Mouse (Mus musculus): ENCODE data around the gene Padi2. TPM values are rescaled to one million over a fixed set of nuclear protein-coding genes. Genes with fewer than 3 reads are reported as not detected.

The Padi2 gene
- polyA plus RNA-seq, 1 experiment from 2014 or later: 13.6 TPM

DNA sequence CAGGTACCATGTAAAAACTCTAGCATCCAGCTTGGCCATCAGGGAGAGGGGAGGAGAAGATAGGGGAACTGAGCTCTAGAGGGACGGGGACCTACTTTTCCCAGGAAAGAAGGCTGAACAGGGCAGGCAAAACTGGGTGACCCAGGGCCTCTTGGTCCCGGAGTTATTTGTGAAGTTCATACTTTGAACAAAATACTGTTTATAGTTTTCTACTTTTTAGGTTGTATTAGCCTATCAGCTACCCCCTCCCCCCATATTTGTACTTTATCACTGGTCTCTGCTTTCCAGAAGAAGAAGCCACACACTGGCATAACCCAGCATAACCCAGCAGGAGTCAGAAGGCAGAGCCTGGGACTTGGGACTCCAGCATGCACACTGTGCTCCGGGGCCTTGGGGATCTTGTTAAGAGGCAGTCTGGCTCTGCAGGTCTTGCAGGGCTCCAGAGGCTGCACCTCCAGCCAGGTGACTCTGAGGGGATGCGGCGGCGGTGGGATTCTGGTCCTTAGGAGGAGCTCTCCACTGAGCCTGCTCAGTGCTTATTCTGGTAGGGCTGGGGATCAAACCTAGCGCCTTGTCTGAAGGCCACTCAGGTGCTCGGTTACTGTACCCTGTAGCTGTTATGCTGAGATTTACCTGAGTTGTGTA lies 25.0 kb upstream of the Padi2 start:
- DNase-seq (ENCODE audit: low spot score): no peak

DNA sequence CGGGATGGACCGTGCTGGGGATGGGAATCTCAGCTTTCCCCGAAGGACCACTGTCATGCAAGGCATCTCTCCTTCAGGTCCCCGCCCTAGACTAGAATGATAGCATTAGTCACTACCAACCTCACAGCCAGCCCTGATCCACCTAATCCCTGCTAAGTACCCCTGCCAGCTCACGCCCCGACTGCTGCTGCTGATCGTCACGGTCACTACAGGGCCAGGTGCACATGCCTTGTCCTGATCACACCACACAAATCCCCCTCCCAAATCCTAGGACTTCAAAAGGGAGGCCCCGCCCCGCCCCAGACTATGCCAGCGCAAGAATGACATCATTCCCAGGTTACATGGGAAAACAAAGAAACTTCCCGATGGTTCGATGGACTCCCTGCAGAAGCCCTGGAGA lies 24.4 kb upstream of the Padi2 start:
- no peak for DNase-seq (ENCODE audit: low spot score)

DNA sequence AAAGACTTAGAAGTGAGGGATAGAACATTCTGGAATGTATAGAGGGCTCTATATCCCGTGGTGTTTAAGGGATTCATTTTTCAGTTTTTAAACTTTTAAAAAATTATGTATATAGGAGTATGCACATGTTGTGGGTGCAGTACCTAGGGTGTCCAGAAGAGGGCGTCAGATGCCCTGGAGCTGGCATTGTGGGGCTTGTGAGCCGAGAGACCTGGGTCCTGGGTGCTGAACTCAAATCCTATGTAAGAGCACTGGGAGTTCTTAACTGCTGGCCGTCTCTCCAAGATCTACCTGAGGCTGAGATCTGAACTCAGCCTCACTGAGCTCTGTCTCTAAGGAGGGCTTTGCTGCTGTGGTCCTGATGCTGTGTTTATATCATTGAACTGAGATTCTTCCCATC lies 23.8 kb upstream of the Padi2 start:
- DNase-seq (ENCODE audit: low spot score): no peak

DNA sequence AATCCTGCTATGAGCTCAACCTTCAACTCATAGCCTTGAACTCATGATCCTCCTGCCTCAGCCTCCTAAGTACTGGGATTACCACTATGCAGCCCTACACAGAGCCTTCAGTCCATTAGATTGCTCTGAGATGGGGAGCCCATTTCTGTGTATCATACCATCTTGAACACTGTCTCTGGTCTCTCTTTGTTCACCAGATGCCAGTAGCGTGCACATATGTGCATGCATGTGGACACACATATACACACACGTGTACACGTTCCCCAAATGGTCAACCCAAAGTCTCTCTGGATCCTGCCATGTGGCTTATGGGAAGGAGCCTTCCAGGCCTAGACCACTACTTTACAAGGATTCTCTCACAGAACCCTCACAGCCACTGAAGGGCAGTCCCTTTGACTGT lies 23.2 kb upstream of the Padi2 start:
- no peak for DNase-seq (ENCODE audit: low spot score)

DNA sequence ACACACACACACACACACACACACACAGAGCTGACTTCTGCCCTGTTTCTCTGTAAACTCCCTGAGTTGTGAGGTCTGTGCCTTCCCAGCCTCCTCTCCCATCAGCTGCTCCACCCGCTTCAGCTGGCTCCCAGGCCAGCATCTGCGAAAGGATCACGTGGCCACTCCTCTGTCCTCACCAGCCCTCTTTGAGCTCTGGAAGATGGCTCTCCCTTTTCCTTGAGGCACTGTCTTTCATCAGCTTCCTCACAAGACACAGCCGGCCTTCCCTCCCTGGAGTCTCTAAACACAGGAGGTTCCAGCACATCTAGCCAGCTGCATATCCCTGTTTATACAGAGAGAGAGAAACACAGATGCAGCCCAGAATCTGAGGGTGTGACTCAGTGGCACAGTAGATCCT lies 22.3 kb upstream of the Padi2 start:
- DNase-seq (ENCODE audit: low spot score): no peak

DNA sequence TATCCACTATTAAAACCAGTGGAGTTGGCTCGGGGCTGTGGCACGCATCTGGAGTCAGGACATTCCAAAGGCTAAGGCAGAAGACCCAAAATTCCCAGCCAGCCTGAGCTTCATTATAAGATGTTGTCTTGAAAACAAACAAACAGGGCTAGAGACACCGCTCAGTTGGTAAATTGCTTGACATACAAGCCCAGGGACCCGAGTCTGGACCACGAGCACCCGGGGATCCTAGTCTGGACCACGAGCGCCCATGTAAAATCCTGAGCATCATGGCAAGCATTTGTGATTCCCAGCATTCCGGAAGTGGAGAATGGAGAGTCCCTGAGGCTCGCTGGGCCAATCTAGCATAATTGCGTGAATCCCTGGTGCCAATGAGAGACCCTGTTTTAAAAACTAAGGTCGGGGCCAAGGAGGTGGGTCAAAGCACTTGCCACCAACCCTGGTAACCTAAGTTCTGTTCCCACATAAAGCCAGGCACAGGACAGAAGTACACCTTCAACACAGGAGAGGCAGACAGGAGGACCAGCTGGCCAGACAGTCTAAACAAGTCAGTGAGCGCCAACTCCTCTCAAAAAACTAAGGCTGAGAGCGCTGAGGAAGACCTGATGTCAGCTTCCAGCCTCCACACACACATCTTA lies 14.5 kb upstream of the Padi2 start:
- DNase-seq (ENCODE audit: low spot score): no peak

DNA sequence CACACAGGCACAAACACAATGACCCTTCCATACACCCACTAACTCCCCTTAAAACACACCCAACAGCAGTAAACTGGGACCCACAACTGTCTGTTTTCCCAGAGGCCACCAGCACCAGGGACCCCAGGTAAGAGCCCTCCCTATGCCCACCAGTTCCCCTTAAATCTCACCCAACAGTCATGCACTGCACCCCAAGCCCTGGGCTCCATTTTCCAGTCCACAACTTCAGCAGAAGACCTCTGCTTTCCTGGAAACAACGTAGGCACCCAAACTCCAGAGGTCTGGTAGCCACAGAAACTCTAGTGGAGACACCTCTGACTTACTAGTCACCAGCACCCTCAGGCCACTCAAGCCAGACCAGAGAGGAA lies 14.0 kb upstream of the Padi2 start:
- DNase-seq (ENCODE audit: low spot score): no peak

DNA sequence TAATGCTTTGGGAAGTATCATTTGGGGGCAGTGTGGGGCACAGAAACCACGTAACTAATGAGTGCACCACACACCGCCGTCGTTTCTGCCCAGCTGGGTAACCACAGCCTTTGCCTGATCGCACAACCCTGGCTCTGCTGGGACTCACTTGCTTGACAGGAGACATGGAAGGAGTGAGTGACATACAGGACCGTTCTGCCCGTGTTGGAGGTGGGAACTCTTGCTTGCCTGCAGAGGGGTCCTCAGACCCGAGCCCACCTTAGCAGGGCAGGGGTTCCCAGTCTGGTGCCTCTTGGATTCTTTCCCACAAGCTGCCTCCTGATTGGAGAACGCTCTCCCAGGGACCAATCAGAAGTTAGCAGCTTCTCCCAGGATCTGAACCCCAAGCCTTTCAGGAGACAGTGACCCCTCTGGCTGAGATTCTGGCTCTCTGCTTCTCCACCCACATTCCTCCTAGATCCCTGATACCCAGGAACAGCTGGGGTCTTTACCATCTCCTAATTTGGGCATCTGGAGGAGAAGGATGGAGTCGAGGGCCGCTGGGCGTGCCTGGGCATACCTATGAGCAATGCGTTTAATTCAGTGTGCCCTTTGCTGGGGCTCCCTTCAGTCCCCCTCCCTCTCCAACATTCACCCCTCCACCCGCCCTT lies 1.2 kb upstream of the Padi2 start:
- DNase-seq (ENCODE audit: low spot score): no peak

DNA sequence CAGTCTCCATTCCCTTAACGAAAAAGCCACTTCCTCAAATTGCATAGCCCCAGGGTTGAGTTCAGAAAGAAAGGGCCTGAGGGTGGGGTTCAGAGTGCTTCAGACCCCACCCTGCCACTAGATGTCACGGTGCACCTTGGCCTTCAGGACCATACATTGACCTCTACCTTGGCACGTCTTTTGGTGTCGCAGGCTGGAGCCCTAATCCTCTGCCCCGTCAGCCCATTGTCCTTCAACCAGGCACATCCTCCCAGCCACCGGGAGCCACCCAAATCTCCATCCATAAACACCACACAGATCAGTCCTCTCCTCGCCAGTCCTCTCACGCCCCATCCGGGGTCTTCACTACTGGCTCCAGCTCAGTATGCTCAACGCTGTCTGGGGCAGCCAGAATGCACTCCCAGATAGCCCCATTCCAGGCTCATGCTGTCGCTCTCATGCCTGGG lies 695 bp upstream of the Padi2 start:
- peak; percentile 45 for DNase-seq (ENCODE audit: low spot score)

DNA sequence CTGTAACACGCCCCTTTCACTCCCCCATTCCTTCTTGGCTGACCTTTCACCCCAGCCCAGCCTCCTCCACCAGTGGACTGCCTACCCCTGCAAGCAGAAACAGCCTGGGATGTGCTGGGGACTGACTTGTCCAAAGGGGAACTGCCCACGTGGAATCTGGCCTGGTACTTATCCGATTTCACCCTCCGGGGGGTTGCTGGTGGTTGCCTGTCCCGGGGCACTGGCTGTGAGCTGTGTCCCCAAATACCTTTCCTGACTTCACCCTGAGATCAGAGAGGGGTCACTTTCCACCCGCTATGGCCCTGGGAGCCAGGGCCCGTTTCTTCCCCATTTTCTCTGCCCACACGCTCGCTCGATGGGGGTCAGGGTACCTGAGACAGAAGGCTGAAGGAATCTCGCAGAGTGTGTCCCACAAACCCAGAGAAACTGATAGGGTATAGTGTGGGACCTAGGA lies 710 bp downstream of the Padi2 start:
- no peak for DNase-seq (ENCODE audit: low spot score)

DNA sequence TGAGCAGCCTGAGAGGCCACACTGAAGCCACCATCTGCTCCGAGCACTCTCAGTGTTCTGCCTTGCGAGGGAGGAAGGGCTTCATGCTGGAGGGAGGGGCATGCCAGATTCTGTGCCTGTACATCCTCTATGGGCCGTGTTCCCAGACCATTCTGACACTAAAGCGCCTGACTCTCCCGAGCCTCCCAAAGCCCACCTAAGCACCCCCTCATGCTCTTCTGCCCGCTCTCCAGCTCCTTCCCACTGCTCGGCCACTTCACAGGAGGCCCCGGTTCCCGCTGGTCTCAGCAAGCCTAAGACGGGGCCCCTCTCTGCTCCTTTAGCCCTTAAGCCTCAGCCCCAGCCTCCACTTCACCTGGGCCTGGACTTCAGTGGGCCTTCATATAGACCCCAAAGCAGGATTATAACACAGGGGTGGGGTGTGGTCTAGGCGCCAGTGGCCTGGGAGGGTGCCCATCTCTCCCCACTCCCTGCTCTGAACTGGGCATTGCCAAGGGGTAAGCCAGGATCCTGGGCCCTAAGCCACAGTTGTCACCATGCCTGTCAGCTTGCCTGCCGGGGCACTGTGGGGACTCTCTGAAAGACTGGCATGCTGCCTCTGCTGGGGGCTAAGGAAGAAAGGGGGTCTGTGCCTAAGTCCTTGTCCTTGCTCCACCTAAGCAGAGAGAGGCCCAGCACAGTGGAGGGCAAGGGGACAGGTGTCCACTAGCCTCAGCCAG lies 1.3 kb downstream of the Padi2 start:
- no peak for DNase-seq (ENCODE audit: low spot score)

DNA sequence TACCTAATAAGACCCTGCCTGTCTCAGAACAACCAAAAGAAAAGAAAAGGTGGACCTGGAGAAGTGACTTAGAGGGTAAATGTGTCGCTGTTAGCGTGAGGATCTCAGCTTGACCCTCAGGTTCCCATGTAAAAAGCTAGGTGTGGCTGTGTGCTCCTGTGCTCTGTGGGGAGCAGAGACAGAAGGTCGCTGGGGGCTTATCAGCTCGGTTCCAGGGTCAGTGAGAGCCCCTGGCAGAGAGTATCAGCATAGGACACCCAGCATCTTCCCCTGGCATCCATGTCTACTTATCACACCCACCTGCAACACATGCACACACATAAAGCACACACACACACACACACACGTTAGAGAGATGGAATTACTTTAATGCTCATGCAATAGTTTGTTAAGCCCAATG lies 2.5 kb downstream of the Padi2 start:
- no peak for DNase-seq (ENCODE audit: low spot score)

DNA sequence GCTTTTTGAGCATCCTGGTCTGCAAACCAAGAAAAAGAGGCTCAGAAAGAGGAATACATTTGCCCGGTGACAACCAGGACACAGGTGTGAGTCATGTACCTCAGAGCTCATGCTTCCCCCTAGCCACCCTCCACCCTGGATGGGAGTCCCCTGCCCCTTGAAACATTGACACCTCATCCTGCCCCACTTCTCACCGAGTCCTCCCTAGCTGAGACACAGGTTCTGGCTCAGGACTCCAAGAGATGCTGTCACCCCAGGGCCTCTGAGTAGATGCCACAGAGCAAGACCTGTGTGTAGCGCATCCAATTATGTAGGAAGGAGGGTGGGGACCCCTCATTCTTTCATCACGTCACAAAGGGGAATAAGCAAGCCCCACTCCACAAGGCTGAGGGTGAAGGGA lies 3.4 kb downstream of the Padi2 start:
- DNase-seq (ENCODE audit: low spot score): no peak

DNA sequence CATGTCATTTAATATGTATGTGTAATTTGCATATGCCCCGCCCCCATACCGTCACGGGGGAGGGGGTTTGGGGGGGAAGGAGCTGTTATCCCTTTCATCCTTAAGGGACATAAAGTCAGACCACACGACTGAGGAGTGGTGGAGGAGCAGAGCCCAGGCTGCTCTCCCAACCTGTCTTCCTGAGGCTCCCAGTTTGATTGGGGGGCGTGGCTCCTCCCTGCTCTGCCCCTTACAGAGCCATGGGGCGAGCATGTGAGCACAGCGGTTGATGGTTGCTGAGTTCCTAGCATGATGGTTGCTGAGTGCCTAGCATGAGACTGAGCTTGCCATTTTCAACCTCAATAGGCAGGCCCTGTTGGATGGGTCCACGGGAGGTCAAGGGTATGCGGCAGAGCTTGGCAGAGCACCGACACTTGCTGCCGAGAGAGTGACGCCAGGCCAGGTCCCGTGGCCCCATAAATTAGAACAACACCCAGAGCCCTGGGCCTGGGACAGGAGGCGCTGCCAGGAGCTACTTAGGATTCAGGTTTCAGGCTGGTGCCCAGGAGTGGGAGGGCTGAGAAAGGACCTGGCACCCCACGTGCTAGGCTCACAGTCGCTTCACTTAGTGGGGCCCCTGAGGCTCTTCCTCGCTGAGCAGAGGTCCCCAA lies 4.6 kb downstream of the Padi2 start:
- no peak for DNase-seq (ENCODE audit: low spot score)

DNA sequence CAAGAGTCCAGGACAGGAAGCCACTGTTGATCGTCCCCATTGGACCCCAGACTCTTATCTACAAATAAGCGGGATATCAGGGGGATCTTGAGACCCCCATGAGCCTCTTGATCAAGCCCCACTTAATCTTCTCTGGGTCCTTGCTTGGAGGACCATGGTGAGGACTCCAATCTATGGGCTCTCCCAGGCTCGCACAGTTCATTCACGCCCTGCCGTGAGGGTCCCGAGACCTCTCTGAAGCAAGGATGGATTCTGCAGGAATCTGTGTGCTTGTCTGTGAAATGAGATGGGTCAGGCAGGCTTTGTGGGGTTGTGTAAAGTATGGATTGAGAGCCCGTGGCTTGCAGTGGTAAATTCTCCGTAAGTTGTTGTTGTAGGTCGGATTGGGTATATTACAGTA lies 5.3 kb downstream of the Padi2 start:
- no peak for DNase-seq (ENCODE audit: low spot score)

DNA sequence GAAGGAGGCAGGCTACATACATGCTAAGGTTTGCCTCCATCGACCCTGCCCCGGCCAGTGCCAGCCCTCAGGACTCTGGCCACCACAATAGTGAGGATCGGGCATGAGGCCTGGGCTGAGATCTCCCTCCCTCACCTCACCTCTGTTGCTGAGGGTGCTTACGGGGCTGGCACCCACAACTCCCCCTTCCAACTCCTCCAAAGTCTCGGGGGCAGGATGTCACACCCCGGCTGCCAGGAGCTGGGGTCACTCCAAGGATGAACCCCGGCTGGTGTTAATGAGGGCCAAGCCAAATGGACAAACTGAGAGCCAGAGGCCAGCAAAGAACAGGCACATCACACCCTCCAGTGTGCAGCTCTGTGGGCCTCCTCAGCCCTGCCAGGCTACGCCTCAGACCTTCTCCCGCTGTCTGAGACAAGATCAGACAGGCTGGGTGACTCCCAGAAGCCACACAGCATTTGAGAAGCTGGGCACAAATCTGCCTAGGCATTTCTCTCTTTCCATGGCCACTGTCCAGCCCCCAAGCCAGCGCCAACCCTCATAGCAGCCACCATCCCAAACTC lies 6.2 kb downstream of the Padi2 start:
- DNase-seq (ENCODE audit: low spot score): no peak

DNA sequence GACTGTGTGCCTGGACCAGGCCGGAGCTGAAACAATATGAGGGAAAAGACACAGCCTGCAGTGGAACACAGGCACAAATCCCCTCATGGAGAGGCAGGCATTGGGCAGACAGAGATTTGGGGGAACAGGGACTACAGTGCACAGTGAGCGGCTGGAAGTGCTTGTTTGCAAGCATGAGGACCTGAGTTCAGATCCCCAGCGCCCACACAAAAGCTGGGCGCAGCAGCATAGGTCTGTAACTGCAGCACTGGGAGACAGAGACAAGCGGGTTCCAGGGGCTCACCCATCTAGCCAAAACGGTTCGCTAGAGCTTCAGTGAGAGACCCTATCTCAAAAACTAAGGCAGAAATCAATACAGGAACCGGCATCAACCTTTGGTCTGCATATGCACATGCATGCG lies 7.4 kb downstream of the Padi2 start:
- DNase-seq (ENCODE audit: low spot score): no peak

DNA sequence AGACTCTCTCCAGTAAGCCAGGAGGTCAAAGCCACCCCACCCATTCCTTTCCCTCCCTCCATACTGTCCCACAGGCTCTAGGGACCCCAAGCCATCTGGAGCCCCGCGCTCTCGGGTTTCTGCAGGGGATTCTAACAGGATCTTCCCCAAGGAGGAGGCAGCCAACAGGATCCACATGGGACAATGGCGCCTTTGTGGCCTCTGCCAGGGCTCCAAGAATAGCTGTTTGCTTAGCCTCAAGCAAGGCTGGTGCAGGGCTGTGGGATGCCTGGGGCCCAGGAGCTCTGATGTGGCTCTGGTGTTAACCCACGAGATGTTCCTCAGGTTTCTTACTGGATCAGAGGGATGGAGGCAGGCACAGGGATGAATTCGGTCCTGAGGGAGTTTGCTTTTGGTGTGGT lies 8.6 kb downstream of the Padi2 start:
- DNase-seq (ENCODE audit: low spot score): no peak

DNA sequence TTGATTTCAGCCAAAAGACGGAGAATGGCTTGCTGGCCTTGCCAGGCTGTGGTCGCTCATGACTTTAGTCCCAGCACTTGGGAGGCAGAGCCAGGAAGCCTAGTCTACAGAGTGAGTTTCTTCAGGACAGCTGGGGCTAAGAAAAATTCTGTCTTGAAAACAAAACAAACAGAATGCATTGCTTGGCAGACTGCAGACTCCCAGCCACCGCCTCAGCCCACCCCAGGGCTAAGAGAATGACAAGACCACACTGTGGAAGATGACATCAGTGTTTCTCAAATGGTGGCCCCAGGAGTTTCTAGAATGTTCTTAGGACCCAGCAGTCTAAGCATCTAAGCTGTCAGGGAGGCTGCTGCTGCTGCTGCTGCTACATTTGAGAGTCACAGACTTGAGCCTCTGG lies 9.1 kb downstream of the Padi2 start:
- DNase-seq (ENCODE audit: low spot score): no peak

DNA sequence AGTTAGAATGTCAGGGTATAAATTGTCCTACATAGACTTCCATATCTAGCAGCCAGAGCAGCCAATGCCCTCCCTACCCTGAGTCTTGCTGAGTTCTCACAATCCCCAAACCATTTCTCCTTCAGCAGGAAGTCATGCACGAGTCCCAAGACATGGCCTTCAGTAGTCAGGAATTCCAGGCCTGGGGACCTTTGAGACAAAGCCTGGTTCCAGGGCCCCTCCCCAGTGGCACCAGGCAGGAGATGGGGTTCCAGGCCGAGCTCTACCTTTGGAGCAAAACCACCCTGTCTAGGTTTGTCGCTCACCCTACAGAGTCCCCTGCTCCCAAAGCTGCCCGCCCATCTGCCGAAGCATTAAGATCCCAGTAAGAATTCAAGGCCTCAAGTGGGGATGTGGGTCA lies 10.2 kb downstream of the Padi2 start:
- no peak for DNase-seq (ENCODE audit: low spot score)

DNA sequence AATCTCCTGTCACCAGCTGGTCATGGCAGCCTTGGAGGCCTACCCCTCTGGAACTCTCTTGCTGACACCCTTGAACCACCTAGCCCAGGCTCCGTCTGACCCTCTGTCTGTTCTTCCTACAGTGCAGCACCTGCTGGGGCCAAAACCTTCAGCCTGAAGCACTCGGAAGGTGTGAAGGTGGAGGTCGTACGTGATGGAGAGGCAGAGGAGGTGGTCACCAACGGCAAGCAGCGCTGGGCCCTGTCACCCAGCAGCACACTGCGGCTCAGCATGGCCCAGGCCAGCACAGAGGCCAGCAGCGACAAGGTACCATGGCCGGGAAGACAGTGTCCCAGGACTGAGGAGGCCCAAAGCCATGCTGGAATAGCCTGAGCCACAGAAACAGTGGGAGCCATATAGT lies 11.3 kb downstream of the Padi2 start:
- no peak for DNase-seq (ENCODE audit: low spot score)
